Mouse (Mus musculus) heart, embryonic 12.5 days (tissue): ENCODE measurements at regions not wholly inside any gene's neighbourhood (a gene's known extent, or its start where the extent isn't known, plus 50 kb on each side); places are given as distances from the start of the nearest gene placed in this dataset.

Experiments used
- ATAC-seq: fragments of 200-750 bp; cut with Nextera tagmentation; 2 replicates; pipeline ENCODE4 v1.8.0; 2017; ENCODE audit warnings: moderate TSS enrichment, moderate library complexity; ENCODE audit not compliant: insufficient number of reproducible peaks, low FRiP score
- H3K27ac ChIP-seq: fragments of 300-500 bp; sonication (generic); 2 replicates; pipeline ENCODE4 v1.5.1; 2016; ENCODE audit warnings: mild to moderate bottlenecking, moderate library complexity; ENCODE audit not compliant: poor library complexity, severe bottlenecking
- H3K27me3 ChIP-seq: fragments of 300-500 bp; sonication (generic); replicated peaks from 2 replicates; pipeline ENCODE4 v1.6.1; 2016; ENCODE audit warnings: mild to moderate bottlenecking, moderate library complexity
- H3K36me3 ChIP-seq: fragments of 300-500 bp; sonication (generic); 2 replicates; pipeline ENCODE4 v1.6.1; 2016; ENCODE audit warnings: mild to moderate bottlenecking, moderate library complexity
- H3K4me1 ChIP-seq: fragments of 300-500 bp; sonication (generic); replicated peaks from 2 replicates; pipeline ENCODE4 v1.6.1; 2016; ENCODE audit warnings: mild to moderate bottlenecking
- H3K4me2 ChIP-seq: fragments of 300-500 bp; sonication (generic); 2 replicates; pipeline ENCODE4 v1.6.1; 2016; ENCODE audit warnings: mild to moderate bottlenecking, moderate library complexity
- H3K4me3 ChIP-seq: fragments of 300-500 bp; sonication (generic); 2 replicates; pipeline ENCODE4 v1.5.1; 2016; ENCODE audit warnings: mild to moderate bottlenecking
- H3K9ac ChIP-seq: fragments of 300-500 bp; sonication (generic); 2 replicates; pipeline ENCODE4 v1.6.1; 2016; ENCODE audit warnings: mild to moderate bottlenecking, moderate library complexity
- H3K9me3 ChIP-seq: fragments of 300-500 bp; sonication (generic); replicated peaks from 2 replicates; pipeline ENCODE4 v1.6.1; 2016; ENCODE audit warnings: mild to moderate bottlenecking, moderate library complexity
- WGBS: fragments of 180-500 bp; shearing (Covaris S2); methylation state at CpG from one replicate; pipeline ENCODE4 v1.1.7; 2016; 5-methylcytosine and 5-hydroxymethylcytosine counted together

- ATAC-seq: no peak
- no peak overlapping the region for H3K9ac ChIP-seq
- WGBS: 77% methylated on average over 4 of the region's 4 CpGs
- H3K4me1 ChIP-seq: peaks cover 5% of the 10 kb centered on the region; the same call in 1 of the 2 replicates
- H3K4me2 ChIP-seq: no peak overlapping the region
- no peak overlapping the region for H3K4me3 ChIP-seq
- H3K27ac ChIP-seq: no peak overlapping the region
- no peaks in the 10 kb centered on the region for H3K9me3 ChIP-seq
- no peaks in the 10 kb centered on the region for H3K36me3 ChIP-seq
- H3K27me3 ChIP-seq: peaks cover 9% of the 10 kb centered on the region; the same call in 1 of the 2 replicates
These were observed 217.7 kb downstream of the Lrfn2 start for GRCm38 (mm10) chr17:49149896-49150295.

GRCm38 (mm10) chr17:49150971-49151422, 218.8 kb downstream of the Lrfn2 start:
- peaks cover 8% of the 10 kb centered on the region for H3K27me3 ChIP-seq
- no peak overlapping the region for H3K27ac ChIP-seq
- H3K4me2 ChIP-seq: no peak overlapping the region
- ATAC-seq: no peak
- H3K9ac ChIP-seq: no peak overlapping the region
- H3K4me3 ChIP-seq: no peak overlapping the region
- peaks cover 5% of the 10 kb centered on the region; the same call in 1 of the 2 replicates for H3K4me1 ChIP-seq
- no peaks in the 10 kb centered on the region for H3K9me3 ChIP-seq
- H3K36me3 ChIP-seq: no peaks in the 10 kb centered on the region
- 61% methylated on average over 3 of the region's 3 CpGs for WGBS

GRCm38 (mm10) chr17:49153994-49154393, 221.8 kb downstream of the Lrfn2 start:
- ATAC-seq: no peak

GRCm38 (mm10) chr17:49155001-49155515, 222.9 kb downstream of the Lrfn2 start:
- 83% methylated on average over 9 of the region's 9 CpGs for WGBS
- no peak overlapping the region for H3K4me3 ChIP-seq
- no peak overlapping the region for H3K9ac ChIP-seq
- peaks cover 19% of the 10 kb centered on the region for H3K27me3 ChIP-seq
- H3K27ac ChIP-seq: no peak overlapping the region
- ATAC-seq: no peak
- H3K36me3 ChIP-seq: no peaks in the 10 kb centered on the region
- H3K4me2 ChIP-seq: no peak overlapping the region
- peaks cover 5% of the 10 kb centered on the region; the same call in 1 of the 2 replicates for H3K4me1 ChIP-seq
- H3K9me3 ChIP-seq: no peaks in the 10 kb centered on the region

More at GRCm38 (mm10) chr17:49153994-49154393, 221.8 kb downstream of the Lrfn2 start:
- H3K36me3 ChIP-seq: no peaks in the 10 kb centered on the region
- H3K9ac ChIP-seq: no peak overlapping the region
- H3K27me3 ChIP-seq: peaks cover 17% of the 10 kb centered on the region
- H3K9me3 ChIP-seq: no peaks in the 10 kb centered on the region
- 66% methylated on average over 9 of the region's 9 CpGs for WGBS
- no peak overlapping the region for H3K27ac ChIP-seq
- H3K4me1 ChIP-seq: peaks cover 5% of the 10 kb centered on the region; the same call in 1 of the 2 replicates
- H3K4me3 ChIP-seq: no peak overlapping the region
- H3K4me2 ChIP-seq: no peak overlapping the region

- ATAC-seq: no peak
- H3K36me3 ChIP-seq: no peaks in the 10 kb centered on the region
- no peaks in the 10 kb centered on the region for H3K9me3 ChIP-seq
- H3K4me3 ChIP-seq: no peak overlapping the region
- peaks cover 5% of the 10 kb centered on the region; the same call in 1 of the 2 replicates for H3K4me1 ChIP-seq
- H3K27me3 ChIP-seq: peaks cover 17% of the 10 kb centered on the region
- no peak overlapping the region for H3K9ac ChIP-seq
- 53% methylated on average over 2 of the region's 2 CpGs for WGBS
- no peak overlapping the region for H3K27ac ChIP-seq
- no peak overlapping the region for H3K4me2 ChIP-seq
These were observed 225.4 kb downstream of the Lrfn2 start for GRCm38 (mm10) chr17:49157586-49157985.

- H3K9ac ChIP-seq: 0 out of 2 replicates have a peak overlapping the region, but pooled peaks have one; percentile 16
- peaks cover 78% of the 10 kb centered on the region for H3K27me3 ChIP-seq
- H3K9me3 ChIP-seq: no peaks in the 10 kb centered on the region
- H3K27ac ChIP-seq: no peak overlapping the region
- peak overlapping the region; percentile 37 for H3K4me3 ChIP-seq
- no peak for ATAC-seq
- H3K4me2 ChIP-seq: peak overlapping the region; percentile 72
- peaks cover 12% of the 10 kb centered on the region for H3K4me1 ChIP-seq
- no peaks in the 10 kb centered on the region for H3K36me3 ChIP-seq
- WGBS: 7% methylated on average over 20 of the region's 20 CpGs
These were observed 239.3 kb downstream of the Lrfn2 start for GRCm38 (mm10) chr17:49171252-49172047.

- H3K27ac ChIP-seq: no peak overlapping the region
- no peaks in the 10 kb centered on the region for H3K9me3 ChIP-seq
- 13% methylated on average over 15 of the region's 15 CpGs for WGBS
- ATAC-seq: no peak
- peak overlapping the region; percentile 16; the same call in 1 of the 2 replicates for H3K9ac ChIP-seq
- peaks cover 80% of the 10 kb centered on the region for H3K27me3 ChIP-seq
- H3K4me1 ChIP-seq: peaks cover 12% of the 10 kb centered on the region
- H3K36me3 ChIP-seq: no peaks in the 10 kb centered on the region
- peak overlapping the region; percentile 37 for H3K4me3 ChIP-seq
- H3K4me2 ChIP-seq: peak overlapping the region; percentile 72
These were observed 240.0 kb downstream of the Lrfn2 start for GRCm38 (mm10) chr17:49172052-49172799.

GRCm38 (mm10) chr17:49172800-49173150, 240.6 kb downstream of the Lrfn2 start:
- no peak for ATAC-seq
- Histone ChIP-seq H3K27me3 (peaks cover 80% of the 10 kb centered on the region), H3K36me3 (no peaks in the 10 kb centered on the region), H3K9ac (no peak overlapping the region), H3K4me2 (no peak overlapping the region), H3K4me1 (peaks cover 12% of the 10 kb centered on the region), H3K9me3 (no peaks in the 10 kb centered on the region), H3K4me3 (no peak overlapping the region), H3K27ac (no peak overlapping the region)
- WGBS: 63% methylated on average over 8 of the region's 8 CpGs

- ATAC-seq: no peak
- WGBS: 60% methylated on average over 6 of the region's 6 CpGs
- H3K4me2 ChIP-seq: no peak overlapping the region
- no peaks in the 10 kb centered on the region for H3K4me1 ChIP-seq
- H3K27me3 ChIP-seq: peaks cover 82% of the 10 kb centered on the region
- no peak overlapping the region for H3K27ac ChIP-seq
- H3K36me3 ChIP-seq: no peaks in the 10 kb centered on the region
- no peak overlapping the region for H3K4me3 ChIP-seq
- H3K9me3 ChIP-seq: no peaks in the 10 kb centered on the region
- H3K9ac ChIP-seq: no peak overlapping the region
These were observed 246.0 kb downstream of the Lrfn2 start for GRCm38 (mm10) chr17:49177966-49178731.

GRCm38 (mm10) chr17:49182485-49182884, 245.7 kb upstream of the Mocs1 start:
- Histone ChIP-seq H3K9ac (no peak overlapping the region), H3K27ac (no peak overlapping the region), H3K9me3 (no peaks in the 10 kb centered on the region), H3K4me2 (no peak overlapping the region), H3K27me3 (peaks cover 55% of the 10 kb centered on the region), H3K4me3 (no peak overlapping the region), H3K36me3 (no peaks in the 10 kb centered on the region), H3K4me1 (no peaks in the 10 kb centered on the region)
- ATAC-seq: no peak
- WGBS: 10% methylated on average over 4 of the region's 4 CpGs
